Mouse (Mus musculus): ENCODE results near the gene Alox5. TPM values are rescaled to one million over a fixed set of nuclear protein-coding genes. Genes with fewer than 3 reads are reported as not detected.

Gene Alox5
- polyA plus RNA-seq, 1 experiment from 2014 or later = 0.41 TPM

DNA sequence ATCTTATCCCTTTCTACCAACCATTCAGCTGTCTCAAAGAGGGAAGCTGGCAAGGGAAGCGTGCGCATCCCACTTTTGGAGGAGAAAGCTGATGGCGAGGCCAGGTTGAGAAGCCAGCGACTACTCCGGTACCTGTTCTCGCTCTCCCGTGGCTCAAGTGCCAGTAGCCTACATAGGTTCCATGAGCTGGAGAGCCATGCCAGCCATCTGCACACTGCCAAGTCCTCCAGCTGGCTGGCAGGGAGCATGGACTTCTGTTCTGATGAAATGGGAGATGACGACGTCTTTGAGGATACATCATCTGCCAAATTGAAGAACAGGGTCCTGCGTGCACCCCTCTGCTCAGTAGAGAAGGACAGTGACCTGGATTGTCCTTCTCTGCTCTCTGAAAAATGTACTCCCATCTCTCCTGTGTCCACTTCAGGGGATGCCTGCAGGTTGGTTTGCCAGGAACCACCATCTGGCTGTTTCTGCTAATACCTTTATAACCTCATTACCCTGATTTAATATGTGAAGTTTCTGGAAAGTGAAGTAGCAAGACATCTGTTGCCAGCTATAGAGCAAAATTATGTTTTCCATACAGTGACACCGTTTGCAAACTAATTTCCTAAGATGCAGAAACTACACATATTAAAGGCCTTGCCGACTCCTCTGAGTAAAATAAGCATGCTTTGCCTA, 59.1 kb downstream of the Alox5 start:
- Histone ChIP-seq H3K27me3 (ENCODE audit: control insufficient read depth, insufficient read depth, low read length) (no peaks in the 10 kb centered on the region), H3K27ac (ENCODE audit: low read depth, low read length) (no peak overlapping the region), H3K9me3 (ENCODE audit: control insufficient read depth, low read length) (no peaks in the 10 kb centered on the region), H3K9ac (ENCODE audit: low read depth, low read length) (no peak overlapping the region), H3K36me3 (ENCODE audit: control insufficient read depth, insufficient read depth, low read length) (peaks cover 21% of the 10 kb centered on the region; the same call in 1 of the 2 replicates), H3K4me2 (replicated peaks; ENCODE audit: low read depth, low read length) (no peak overlapping the region), H3K4me3 (ENCODE audit: low read length) (no peak overlapping the region), H3K4me1 (ENCODE audit: control insufficient read depth, insufficient read depth, low read length) (no peaks in the 10 kb centered on the region)
- 96% methylated on average over 12 of the region's 12 CpGs for WGBS
- ATAC-seq (ENCODE audit: low FRiP score, low TSS enrichment) = no peak

DNA sequence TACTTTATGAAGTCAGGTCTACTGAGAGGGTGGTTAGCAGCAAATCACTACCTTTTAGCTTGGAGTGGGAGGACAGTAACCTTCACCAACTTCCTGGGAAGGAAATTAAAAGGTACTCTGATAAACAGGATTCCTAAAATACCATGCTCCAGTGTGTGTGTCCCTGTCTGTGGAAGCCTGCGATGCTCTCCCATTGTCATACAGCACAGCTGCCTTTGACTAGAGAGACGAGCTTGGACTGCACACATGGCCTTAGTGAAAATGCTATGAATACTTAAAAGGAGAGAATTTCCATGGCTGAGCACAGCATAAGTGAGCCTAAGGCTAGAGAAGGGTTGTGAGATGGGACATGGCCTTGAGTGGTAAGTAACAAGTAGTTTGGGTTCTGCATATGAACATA, 62.8 kb downstream of the Alox5 start:
- no peak for ATAC-seq (ENCODE audit: low FRiP score, low TSS enrichment)
- no peak overlapping the region for H3K4me2 ChIP-seq (replicated peaks; ENCODE audit: low read depth, low read length)
- H3K9me3 ChIP-seq (ENCODE audit: control insufficient read depth, low read length) = no peaks in the 10 kb centered on the region
- peaks cover 7% of the 10 kb centered on the region; the same call in 1 of the 2 replicates for H3K36me3 ChIP-seq (ENCODE audit: control insufficient read depth, insufficient read depth, low read length)
- no peak overlapping the region for H3K4me3 ChIP-seq (ENCODE audit: low read length)
- H3K9ac ChIP-seq (ENCODE audit: low read depth, low read length) = no peak overlapping the region
- H3K4me1 ChIP-seq (ENCODE audit: control insufficient read depth, insufficient read depth, low read length) = no peaks in the 10 kb centered on the region
- H3K27ac ChIP-seq (ENCODE audit: low read depth, low read length) = no peak overlapping the region
- no peaks in the 10 kb centered on the region for H3K27me3 ChIP-seq (ENCODE audit: control insufficient read depth, insufficient read depth, low read length)
- 90% methylated on average over 2 of the region's 2 CpGs for WGBS

DNA sequence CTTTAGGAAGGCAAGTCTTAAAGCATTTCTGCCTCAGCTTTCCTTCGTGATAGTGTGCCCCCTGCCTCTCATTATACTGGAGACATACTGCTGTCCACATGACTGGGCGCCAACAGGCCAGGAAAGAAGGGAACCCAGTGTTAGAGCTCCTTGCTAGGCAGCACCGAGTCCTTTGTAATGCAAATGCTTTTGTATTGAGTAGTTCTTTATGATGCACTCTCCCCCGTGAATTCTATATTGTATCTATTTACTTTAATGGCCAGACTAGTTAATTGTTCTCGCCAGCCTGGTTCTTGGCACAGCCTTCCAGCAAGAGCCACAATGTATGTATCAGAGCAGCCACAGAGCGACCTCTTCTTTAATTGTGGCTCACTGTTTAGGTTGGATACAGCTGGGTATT, 63.4 kb downstream of the Alox5 start:
- Histone ChIP-seq H3K4me2 (replicated peaks; ENCODE audit: low read depth, low read length) (no peak overlapping the region), H3K9me3 (ENCODE audit: control insufficient read depth, low read length) (no peaks in the 10 kb centered on the region), H3K4me1 (ENCODE audit: control insufficient read depth, insufficient read depth, low read length) (no peaks in the 10 kb centered on the region), H3K36me3 (ENCODE audit: control insufficient read depth, insufficient read depth, low read length) (peaks cover 7% of the 10 kb centered on the region; the same call in 1 of the 2 replicates), H3K9ac (ENCODE audit: low read depth, low read length) (no peak overlapping the region), H3K27me3 (ENCODE audit: control insufficient read depth, insufficient read depth, low read length) (no peaks in the 10 kb centered on the region), H3K4me3 (ENCODE audit: low read length) (no peak overlapping the region), H3K27ac (ENCODE audit: low read depth, low read length) (no peak overlapping the region)
- ATAC-seq (ENCODE audit: low FRiP score, low TSS enrichment) = no peak
- 48% methylated on average over 6 of the region's 6 CpGs for WGBS

DNA sequence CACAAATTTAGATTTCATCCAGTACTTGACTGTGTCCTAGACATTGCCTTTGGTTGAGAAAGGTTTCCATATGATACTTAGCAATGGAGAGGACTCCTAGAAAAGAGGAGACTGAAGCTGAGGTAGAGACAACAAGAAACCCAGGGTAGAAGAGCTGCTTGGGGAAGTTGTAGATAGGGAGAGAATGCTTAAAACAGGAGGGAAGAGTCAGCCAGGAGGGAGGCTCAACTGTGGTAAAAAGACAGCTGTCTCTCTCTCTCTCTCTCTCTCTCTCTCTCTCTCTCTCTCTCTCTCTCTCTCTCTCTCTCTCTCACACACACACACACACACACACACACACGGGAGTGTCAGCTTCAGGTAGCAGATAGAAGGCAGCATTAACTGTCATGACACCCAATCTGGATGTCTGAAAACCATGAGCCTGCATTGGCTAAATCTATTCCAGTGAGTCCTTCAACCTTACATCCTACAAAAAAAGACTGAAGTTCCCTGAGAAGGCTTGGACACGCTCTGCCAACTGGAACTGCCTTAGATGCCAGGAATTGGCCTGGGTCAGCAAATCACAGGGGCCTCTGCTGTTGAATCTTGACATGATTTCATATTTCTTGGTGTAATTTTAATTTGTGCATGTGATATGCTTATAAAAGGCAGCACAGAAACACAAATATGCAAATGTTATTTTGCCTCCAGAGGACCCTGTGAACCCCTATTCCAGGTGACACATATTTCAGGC, 65.9 kb downstream of the Alox5 start:
- no peaks in the 10 kb centered on the region for H3K4me1 ChIP-seq (ENCODE audit: control insufficient read depth, insufficient read depth, low read length)
- no peaks in the 10 kb centered on the region for H3K27me3 ChIP-seq (ENCODE audit: control insufficient read depth, insufficient read depth, low read length)
- no peaks in the 10 kb centered on the region for H3K9me3 ChIP-seq (ENCODE audit: control insufficient read depth, low read length)
- no peak overlapping the region for H3K4me2 ChIP-seq (replicated peaks; ENCODE audit: low read depth, low read length)
- WGBS = 43% methylated on average over 2 of the region's 2 CpGs
- no peak overlapping the region for H3K9ac ChIP-seq (ENCODE audit: low read depth, low read length)
- H3K27ac ChIP-seq (ENCODE audit: low read depth, low read length) = no peak overlapping the region
- no peak for ATAC-seq (ENCODE audit: low FRiP score, low TSS enrichment)
- H3K36me3 ChIP-seq (ENCODE audit: control insufficient read depth, insufficient read depth, low read length) = no peaks in the 10 kb centered on the region
- H3K4me3 ChIP-seq (ENCODE audit: low read length) = no peak overlapping the region

DNA sequence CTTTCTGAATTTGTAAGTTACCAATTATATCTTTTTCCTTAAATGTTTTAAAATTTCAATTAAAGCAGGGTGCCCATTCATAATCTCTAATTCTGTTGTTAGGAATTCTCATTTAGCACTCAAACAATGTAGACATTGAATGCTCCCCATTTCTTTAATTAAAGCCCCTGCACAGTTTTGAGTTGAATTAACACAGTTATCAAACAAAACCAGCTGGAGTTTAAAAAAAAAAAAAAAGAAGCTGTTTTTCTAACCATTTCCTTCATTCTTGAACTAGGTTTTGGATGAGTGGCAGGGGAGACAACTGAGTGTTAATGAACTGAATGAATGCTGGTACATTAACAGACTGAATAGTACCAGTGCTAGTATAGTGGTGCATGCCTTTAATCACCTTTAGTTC, 71.5 kb downstream of the Alox5 start:
- Histone ChIP-seq H3K27ac (ENCODE audit: low read depth, low read length) (no peak overlapping the region), H3K9me3 (ENCODE audit: control insufficient read depth, low read length) (no peaks in the 10 kb centered on the region), H3K9ac (ENCODE audit: low read depth, low read length) (no peak overlapping the region), H3K4me1 (ENCODE audit: control insufficient read depth, insufficient read depth, low read length) (peaks cover 14% of the 10 kb centered on the region), H3K36me3 (ENCODE audit: control insufficient read depth, insufficient read depth, low read length) (no peaks in the 10 kb centered on the region), H3K27me3 (ENCODE audit: control insufficient read depth, insufficient read depth, low read length) (no peaks in the 10 kb centered on the region), H3K4me2 (replicated peaks; ENCODE audit: low read depth, low read length) (no peak overlapping the region), H3K4me3 (ENCODE audit: low read length) (no peak overlapping the region)
- no peak for ATAC-seq (ENCODE audit: low FRiP score, low TSS enrichment)

DNA sequence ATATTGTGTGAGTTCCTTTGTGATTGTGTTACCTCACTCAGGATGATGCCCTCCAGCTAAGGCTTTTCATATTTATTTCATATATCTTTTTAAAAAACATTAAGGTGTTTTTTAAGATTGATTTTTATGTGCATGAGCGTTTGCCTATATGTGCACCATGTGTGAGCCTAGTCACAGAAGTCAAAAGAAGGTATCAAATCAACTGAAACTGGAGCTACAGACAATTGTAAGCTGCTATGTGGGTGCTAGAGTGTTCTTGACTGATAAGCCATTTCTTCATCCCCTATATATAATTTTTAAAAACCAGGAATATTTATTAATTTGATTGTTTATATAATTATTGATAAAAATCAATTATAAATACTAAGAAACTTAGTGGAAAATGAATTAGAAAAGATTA, 72.9 kb downstream of the Alox5 start:
- Histone ChIP-seq H3K4me3 (ENCODE audit: low read length) (no peak overlapping the region), H3K27me3 (ENCODE audit: control insufficient read depth, insufficient read depth, low read length) (no peaks in the 10 kb centered on the region), H3K4me2 (replicated peaks; ENCODE audit: low read depth, low read length) (no peak overlapping the region), H3K36me3 (ENCODE audit: control insufficient read depth, insufficient read depth, low read length) (no peaks in the 10 kb centered on the region), H3K9me3 (ENCODE audit: control insufficient read depth, low read length) (no peaks in the 10 kb centered on the region), H3K4me1 (ENCODE audit: control insufficient read depth, insufficient read depth, low read length) (peaks cover 27% of the 10 kb centered on the region), H3K9ac (ENCODE audit: low read depth, low read length) (no peak overlapping the region), H3K27ac (ENCODE audit: low read depth, low read length) (no peak overlapping the region)
- no peak for ATAC-seq (ENCODE audit: low FRiP score, low TSS enrichment)
- 96% methylated on average over 1 of the region's 1 CpGs for WGBS

DNA sequence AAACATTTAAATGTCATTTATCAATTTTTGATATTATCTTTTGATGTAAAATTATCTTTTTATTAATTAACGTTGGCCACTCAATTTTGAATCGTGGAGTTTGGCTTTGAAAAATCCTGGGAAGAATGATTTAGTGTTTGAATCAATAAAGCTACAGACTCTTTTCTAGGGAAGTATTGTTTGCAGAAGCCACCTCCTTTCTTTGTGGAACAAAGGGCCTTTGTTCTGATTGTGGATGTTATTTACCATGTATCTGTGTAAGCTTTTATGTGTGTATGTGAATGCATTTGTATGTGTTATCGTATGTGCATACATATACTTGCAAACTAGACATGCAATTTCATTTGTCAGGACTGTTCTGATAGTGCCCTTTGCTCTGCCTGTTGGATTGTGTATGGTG, 74.5 kb downstream of the Alox5 start:
- Histone ChIP-seq H3K9me3 (ENCODE audit: control insufficient read depth, low read length) (no peaks in the 10 kb centered on the region), H3K4me1 (ENCODE audit: control insufficient read depth, insufficient read depth, low read length) (peaks cover 33% of the 10 kb centered on the region), H3K9ac (ENCODE audit: low read depth, low read length) (no peak overlapping the region), H3K27ac (ENCODE audit: low read depth, low read length) (no peak overlapping the region; the same call in 1 of the 2 replicates), H3K4me2 (replicated peaks; ENCODE audit: low read depth, low read length) (no peak overlapping the region), H3K27me3 (ENCODE audit: control insufficient read depth, insufficient read depth, low read length) (no peaks in the 10 kb centered on the region), H3K4me3 (ENCODE audit: low read length) (no peak overlapping the region), H3K36me3 (ENCODE audit: control insufficient read depth, insufficient read depth, low read length) (no peaks in the 10 kb centered on the region)
- WGBS = 65% methylated on average over 3 of the region's 3 CpGs
- ATAC-seq (ENCODE audit: low FRiP score, low TSS enrichment) = no peak

DNA sequence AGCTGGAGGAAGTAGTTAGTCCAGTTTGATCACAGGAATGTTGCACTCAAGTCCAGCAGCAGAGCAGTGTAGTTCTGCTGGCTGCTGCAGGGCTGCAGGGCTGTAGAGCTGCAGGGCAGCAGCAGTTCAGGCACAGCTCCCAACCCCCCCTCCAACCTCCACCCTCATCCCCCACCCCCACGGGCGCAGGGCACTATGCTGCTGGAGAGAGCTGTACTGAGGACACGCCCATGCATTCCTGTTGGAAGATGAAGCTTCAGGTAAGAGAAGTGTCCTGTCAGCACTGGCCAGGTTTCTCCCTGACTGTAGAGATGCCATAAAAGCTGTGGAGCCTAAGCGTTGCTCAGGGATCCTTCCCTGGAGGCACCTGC, 74.9 kb downstream of the Alox5 start:
- peak overlapping the region; percentile 26 for H3K4me2 ChIP-seq (replicated peaks; ENCODE audit: low read depth, low read length)
- H3K9me3 ChIP-seq (ENCODE audit: control insufficient read depth, low read length) = no peaks in the 10 kb centered on the region
- H3K27me3 ChIP-seq (ENCODE audit: control insufficient read depth, insufficient read depth, low read length) = no peaks in the 10 kb centered on the region
- H3K4me3 ChIP-seq (ENCODE audit: low read length) = no peak overlapping the region
- H3K36me3 ChIP-seq (ENCODE audit: control insufficient read depth, insufficient read depth, low read length) = no peaks in the 10 kb centered on the region
- no peak overlapping the region for H3K9ac ChIP-seq (ENCODE audit: low read depth, low read length)
- peak; percentile 88 for ATAC-seq (ENCODE audit: low FRiP score, low TSS enrichment)
- H3K4me1 ChIP-seq (ENCODE audit: control insufficient read depth, insufficient read depth, low read length) = peaks cover 34% of the 10 kb centered on the region
- H3K27ac ChIP-seq (ENCODE audit: low read depth, low read length) = peak overlapping the region; percentile 74
- WGBS = 25% methylated on average over 4 of the region's 4 CpGs
